Mouse (Mus musculus): ENCODE results near the gene Olfr1289. TPM values are rescaled to one million over a fixed set of nuclear protein-coding genes. Genes with fewer than 3 reads are reported as not detected.

The Olfr1289 gene
- total RNA-seq (2021): not detected
- long read RNA-seq, experiment 1: 0 reads
- long read RNA-seq, experiment 2: 0 reads

DNA sequence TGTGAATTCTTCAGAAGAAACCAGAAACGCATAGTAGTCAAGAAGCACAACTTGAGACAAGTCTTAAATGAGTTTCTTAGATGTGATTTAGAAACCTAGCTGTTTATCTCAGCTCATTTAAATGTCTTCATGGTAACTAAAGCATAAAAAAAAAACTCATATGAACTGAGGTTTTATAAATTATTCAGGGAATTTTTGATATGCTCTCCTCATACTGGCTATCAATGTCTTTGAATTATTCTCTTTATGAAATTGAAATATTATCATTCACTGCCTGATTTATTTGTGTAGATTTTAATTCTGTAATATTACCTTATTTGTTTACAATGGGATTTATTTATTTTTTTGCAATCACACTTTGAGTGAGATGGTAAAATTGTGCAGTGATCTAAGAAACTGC is at the start of gene Olfr1289:
TSS of gene Olfr1289 (plus strand) at position 301 of the 400 bp plus-strand sequence.
- no peak for DNase-seq (ENCODE audit: low spot score in 2 of 2)

- DNase-seq (ENCODE audit: low spot score in 2 of 2): no peak
These were observed 31.8 kb upstream of the Olfr1289 start, which contains the start of gene Olfr1287 for GRCm38 (mm10) chr2:111448842-111449241. Gene Olfr1287, plus strand, starts transcription at chr2:111449142.

DNA sequence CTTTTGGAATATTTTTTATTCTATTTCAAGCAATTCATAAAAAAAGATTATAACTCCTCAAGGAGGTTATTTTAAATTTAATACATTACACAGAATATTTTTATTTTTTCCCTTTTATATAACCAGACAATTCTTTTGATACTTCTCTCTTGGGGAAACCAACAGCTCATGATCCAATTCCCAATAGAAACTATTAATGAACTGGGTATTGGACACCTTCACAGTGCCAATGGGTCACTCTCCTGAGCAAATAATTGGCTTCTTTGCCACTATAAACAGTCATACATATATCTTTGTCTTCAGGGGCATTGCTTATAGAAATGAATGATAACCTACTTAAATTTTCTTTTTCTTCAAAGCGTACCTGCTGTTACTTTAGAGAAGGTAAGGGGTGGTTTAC is 6.8 kb upstream of the Olfr1289 start, which contains the start of gene Olfr1288:
TSS of gene Olfr1288 (plus strand) at position 301 of the 400 bp plus-strand sequence.
- DNase-seq (ENCODE audit: low spot score in 2 of 2): no peak

DNA sequence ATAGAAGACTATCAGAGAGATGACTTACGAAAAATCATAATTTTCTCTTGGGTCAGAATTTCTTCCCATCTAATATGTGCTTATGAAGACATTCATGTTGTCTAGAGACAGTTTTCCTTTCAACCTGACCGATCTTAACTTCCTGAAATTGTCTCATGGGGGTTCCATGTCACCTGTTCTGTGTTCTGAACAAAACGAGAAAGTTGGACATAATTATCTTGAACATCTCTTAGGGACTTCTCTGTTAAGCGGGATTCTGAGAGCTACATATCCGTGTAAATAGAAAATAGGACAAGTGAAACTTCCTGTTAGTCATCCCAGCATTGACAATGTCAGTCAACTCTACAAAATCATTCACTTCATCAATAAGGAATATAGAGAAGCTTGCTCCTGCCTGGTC is 13.1 kb downstream of the Olfr1289 start, which contains the start of gene Olfr1290:
TSS of gene Olfr1290 (minus strand) at position 101 of the 400 bp plus-strand sequence.
- DNase-seq (ENCODE audit: low spot score in 2 of 2): no peak

- no peak for DNase-seq (ENCODE audit: low spot score in 2 of 2)
These were observed 16.3 kb downstream of the Olfr1289 start, which contains the start of gene Olfr1291-ps1 for GRCm38 (mm10) chr2:111496880-111497279. Gene Olfr1291-ps1, plus strand, starts transcription at chr2:111497180.

- DNase-seq (ENCODE audit: low spot score in 2 of 2): no peak
These were observed 36.8 kb downstream of the Olfr1289 start for GRCm38 (mm10) chr2:111517451-111517850.

DNA sequence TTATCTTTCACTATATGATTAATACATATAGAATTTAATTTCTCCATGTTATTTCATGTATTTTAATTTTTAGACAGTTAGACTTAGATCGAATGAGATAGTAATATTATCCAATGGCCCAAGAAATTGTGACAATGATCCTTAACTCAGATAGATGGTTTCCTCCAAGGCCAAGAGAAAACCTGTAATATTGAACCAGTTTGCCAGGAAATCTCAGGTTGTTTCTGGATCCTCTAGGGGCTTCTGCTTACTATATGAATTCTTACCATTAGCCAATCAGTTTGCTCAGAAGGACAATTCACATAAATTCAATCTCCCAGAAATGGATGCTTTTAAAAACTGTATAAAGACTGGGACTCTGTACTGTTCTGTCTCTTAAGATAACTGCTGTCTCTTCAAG is 44.3 kb downstream of the Olfr1289 start, which contains the start of gene Olfr1293-ps:
TSS of gene Olfr1293-ps (plus strand) at position 301 of the 400 bp plus-strand sequence.
- no peak for DNase-seq (ENCODE audit: low spot score in 2 of 2)

Other genes starting within 250 kb of the Olfr1289 start
- not detected for gene Olfr1275, start 245.5 kb upstream of the Olfr1289 start, total RNA-seq (2021)
- not detected for gene Olfr1276, start 226.3 kb upstream of the Olfr1289 start, total RNA-seq (2021)
- gene Olfr1277, start 206.7 kb upstream of the Olfr1289 start, total RNA-seq (2021): not detected
- gene Olfr1278, start 190.7 kb upstream of the Olfr1289 start, total RNA-seq (2021): not detected
- gene Olfr1279, start 180.2 kb upstream of the Olfr1289 start, total RNA-seq (2021): not detected
- not detected for gene Olfr1280, start 166.8 kb upstream of the Olfr1289 start, total RNA-seq (2021)
- not detected for gene Olfr1281, start 154.3 kb upstream of the Olfr1289 start, total RNA-seq (2021)
- gene Olfr1282, start 144.7 kb upstream of the Olfr1289 start, total RNA-seq (2021): not detected
- not detected for gene Olfr1283, start 114.0 kb upstream of the Olfr1289 start, total RNA-seq (2021)
- not detected for gene Olfr1284, start 105.3 kb upstream of the Olfr1289 start, total RNA-seq (2021)
- gene Olfr1286, start 57.7 kb upstream of the Olfr1289 start, total RNA-seq (2021): not detected
- gene Olfr1287, start 31.7 kb upstream of the Olfr1289 start, total RNA-seq (2021): not detected
- not detected for gene Olfr1288, start 6.7 kb upstream of the Olfr1289 start, total RNA-seq (2021)
- not detected for gene Olfr1290, start 13.0 kb downstream of the Olfr1289 start, total RNA-seq (2021)
- gene Olfr1291-ps1, start 16.4 kb downstream of the Olfr1289 start, total RNA-seq (2021): not detected
- not detected for gene Olfr1293-ps, start 44.4 kb downstream of the Olfr1289 start, total RNA-seq (2021)
- gene Olfr1294, start 59.5 kb downstream of the Olfr1289 start, total RNA-seq (2021): not detected
- not detected for gene Olfr1295, start 88.9 kb downstream of the Olfr1289 start, total RNA-seq (2021)
- not detected for gene Olfr1297, start 145.7 kb downstream of the Olfr1289 start, total RNA-seq (2021)
- not detected for gene Olfr1298, start 168.4 kb downstream of the Olfr1289 start, total RNA-seq (2021)
- gene Olfr1299, start 180.6 kb downstream of the Olfr1289 start, total RNA-seq (2021): not detected

All from adrenal gland, adult 18-20 months (tissue).